Mouse (Mus musculus): ENCODE data around the gene Rgs12. TPM values are rescaled to one million over a fixed set of nuclear protein-coding genes. Genes with fewer than 3 reads are reported as not detected.
A peak's percentile ranks its signal among the peaks of the same experiment; 100 is the strongest.

The Rgs12 gene
- total and polyA plus RNA-seq, 3 experiments: 13.1 to 26.2 (median 16.5) TPM

DNA sequence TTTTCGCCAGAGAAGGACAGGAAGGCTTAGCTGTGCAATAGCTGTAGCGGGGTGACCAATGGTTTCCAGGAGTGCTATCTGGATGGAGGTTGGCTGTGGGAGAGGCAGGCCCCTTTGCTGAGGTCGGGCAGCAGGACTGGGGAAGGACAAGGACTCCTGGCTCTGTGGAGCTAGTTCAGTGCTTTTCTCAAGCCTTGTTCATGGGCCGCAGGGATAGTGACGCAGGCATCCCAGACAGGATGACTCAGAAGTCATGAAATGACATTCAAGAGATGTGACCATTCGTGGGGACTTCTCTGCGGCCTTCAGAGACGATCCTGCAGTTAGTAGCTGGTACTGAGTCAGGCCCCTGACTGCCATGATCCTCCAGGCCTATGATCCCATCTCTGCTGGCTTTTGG, 121.1 kb downstream of the Rgs12 start:
- H3K79me2 ChIP-seq (replicated peaks; ENCODE audit: control insufficient read depth, insufficient read depth, low read length): no peaks in the 10 kb centered on the region
- no peak overlapping the region for H3K4me3 ChIP-seq
- peak overlapping the region; percentile 17 for H3K27ac ChIP-seq
- no peaks in the 10 kb centered on the region for H3K36me3 ChIP-seq (ENCODE audit: control insufficient read depth, insufficient read depth, low read length)
- TF ChIP-seq CTCF (IDR thresholded peaks at IDR 0.05) (no peak), POLR2A (IDR thresholded peaks at IDR 0.05; ENCODE audit: insufficient read depth, low read depth, low read length) (no peak), EP300 (IDR thresholded peaks at IDR 0.05; ENCODE audit: insufficient read depth, low read depth, low read length) (no peak)
- H3K27me3 ChIP-seq (ENCODE audit: control insufficient read depth, insufficient read depth, low read length): no peaks in the 10 kb centered on the region
- intact Hi-C loops (cut with DNase I): no loop called here
- WGBS: 68% methylated on average over 8 of the region's 8 CpGs
- DNase-seq: peak in 1 of 2 experiments; percentile 18
- H3K9ac ChIP-seq (ENCODE audit: low read depth, low read length): no peak overlapping the region
- peaks cover 13% of the 10 kb centered on the region; the same call in 1 of the 2 replicates for H3K4me1 ChIP-seq (ENCODE audit: control insufficient read depth, insufficient read depth, low read length)

DNA sequence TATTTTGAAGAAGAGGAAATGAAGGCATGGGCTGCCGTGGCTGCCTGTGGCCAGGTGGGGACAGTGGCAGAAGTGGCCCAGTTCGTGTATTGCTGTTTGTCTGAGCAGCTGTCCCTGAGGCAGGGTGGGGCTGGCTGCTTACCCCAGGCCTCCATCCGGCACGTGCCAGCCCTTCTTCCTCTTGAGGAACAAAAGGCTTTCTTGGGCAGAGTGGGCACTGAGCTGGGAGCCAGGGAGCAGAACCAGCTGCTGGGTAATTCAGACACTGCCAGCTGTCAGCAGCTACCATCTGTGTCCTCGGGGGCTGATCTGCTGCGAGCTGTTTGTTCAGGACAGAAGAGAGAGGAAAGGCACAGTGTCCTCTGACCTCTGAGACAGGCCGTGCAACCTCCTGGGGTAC, 121.7 kb downstream of the Rgs12 start:
- Histone ChIP-seq H3K27ac (no peak overlapping the region), H3K36me3 (ENCODE audit: control insufficient read depth, insufficient read depth, low read length) (no peaks in the 10 kb centered on the region), H3K9ac (ENCODE audit: low read depth, low read length) (no peak overlapping the region), H3K4me1 (ENCODE audit: control insufficient read depth, insufficient read depth, low read length) (peaks cover 13% of the 10 kb centered on the region; the same call in 1 of the 2 replicates), H3K4me3 (no peak overlapping the region), H3K79me2 (replicated peaks; ENCODE audit: control insufficient read depth, insufficient read depth, low read length) (no peaks in the 10 kb centered on the region), H3K27me3 (ENCODE audit: control insufficient read depth, insufficient read depth, low read length) (no peaks in the 10 kb centered on the region)
- no peak for DNase-seq
- WGBS: 52% methylated on average over 7 of the region's 7 CpGs
- intact Hi-C loops (cut with DNase I): no loop called here
- no peak for TF ChIP-seq CTCF (IDR thresholded peaks at IDR 0.05)
- TF ChIP-seq EP300 (IDR thresholded peaks at IDR 0.05; ENCODE audit: insufficient read depth, low read depth, low read length): no peak
- no peak for TF ChIP-seq POLR2A (IDR thresholded peaks at IDR 0.05; ENCODE audit: insufficient read depth, low read depth, low read length)

DNA sequence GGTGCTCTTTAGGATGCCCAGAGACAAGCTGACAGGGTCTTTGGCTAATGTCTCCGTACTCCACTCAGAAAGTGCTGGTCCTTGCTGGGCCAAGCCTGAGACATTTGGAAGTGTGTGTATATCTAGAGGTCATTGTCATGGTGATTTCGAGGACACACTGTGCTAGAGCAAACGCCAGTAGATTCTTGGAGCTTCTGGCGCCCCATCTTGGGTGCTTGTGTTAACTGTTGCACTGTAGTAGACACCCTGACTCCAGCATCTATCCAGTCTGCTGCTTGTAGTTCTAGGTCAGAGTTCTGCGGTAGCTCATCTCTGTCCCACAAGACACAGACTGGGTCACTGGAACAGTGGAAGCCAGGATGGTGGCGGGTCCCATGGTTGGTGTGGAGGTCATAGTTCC, 122.6 kb downstream of the Rgs12 start:
- Histone ChIP-seq H3K27ac (peak overlapping the region; percentile 31), H3K4me3 (no peak overlapping the region), H3K4me1 (ENCODE audit: control insufficient read depth, insufficient read depth, low read length) (peaks cover 13% of the 10 kb centered on the region; the same call in 1 of the 2 replicates), H3K9ac (ENCODE audit: low read depth, low read length) (no peak overlapping the region), H3K79me2 (replicated peaks; ENCODE audit: control insufficient read depth, insufficient read depth, low read length) (no peaks in the 10 kb centered on the region), H3K27me3 (ENCODE audit: control insufficient read depth, insufficient read depth, low read length) (no peaks in the 10 kb centered on the region), H3K36me3 (ENCODE audit: control insufficient read depth, insufficient read depth, low read length) (no peaks in the 10 kb centered on the region)
- peak in 1 of 2 experiments; percentile 21 for DNase-seq
- TF ChIP-seq EP300 (IDR thresholded peaks at IDR 0.05; ENCODE audit: insufficient read depth, low read depth, low read length) (no peak), POLR2A (IDR thresholded peaks at IDR 0.05; ENCODE audit: insufficient read depth, low read depth, low read length) (no peak), CTCF (IDR thresholded peaks at IDR 0.05) (no peak)
- WGBS: 82% methylated on average over 6 of the region's 6 CpGs
- intact Hi-C loops (cut with DNase I): no loop called here

DNA sequence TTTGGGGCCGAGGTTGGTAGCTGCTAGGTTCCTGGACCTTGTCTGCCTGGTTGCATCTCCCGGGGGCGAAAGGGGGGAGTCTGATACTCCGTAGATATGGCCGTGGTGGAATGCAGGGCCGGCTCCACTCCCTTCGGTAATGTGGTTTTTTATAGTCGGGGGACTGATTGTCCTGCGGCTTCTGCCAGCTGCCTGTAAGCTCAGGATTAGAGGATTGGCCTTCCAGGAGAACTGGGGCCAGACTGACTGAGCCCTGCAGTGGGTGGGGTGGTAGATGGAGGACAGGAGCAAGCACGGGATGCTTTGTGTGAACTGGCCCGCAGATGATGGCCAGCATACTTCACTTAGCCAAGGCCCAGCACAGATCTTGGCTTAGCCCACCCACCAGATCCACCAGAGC, 124.0 kb downstream of the Rgs12 start:
- Histone ChIP-seq H3K79me2 (replicated peaks; ENCODE audit: control insufficient read depth, insufficient read depth, low read length) (no peaks in the 10 kb centered on the region), H3K4me1 (ENCODE audit: control insufficient read depth, insufficient read depth, low read length) (peaks cover 13% of the 10 kb centered on the region; the same call in 1 of the 2 replicates), H3K4me3 (no peak overlapping the region), H3K9ac (ENCODE audit: low read depth, low read length) (no peak overlapping the region), H3K27ac (peak overlapping the region; percentile 75), H3K27me3 (ENCODE audit: control insufficient read depth, insufficient read depth, low read length) (no peaks in the 10 kb centered on the region), H3K36me3 (ENCODE audit: control insufficient read depth, insufficient read depth, low read length) (no peaks in the 10 kb centered on the region)
- TF ChIP-seq CTCF (IDR thresholded peaks at IDR 0.05) (no peak), POLR2A (IDR thresholded peaks at IDR 0.05; ENCODE audit: insufficient read depth, low read depth, low read length) (no peak), EP300 (IDR thresholded peaks at IDR 0.05; ENCODE audit: insufficient read depth, low read depth, low read length) (peak; percentile 55; the same call in 1 of the 2 replicates)
- 40% methylated on average over 11 of the region's 11 CpGs for WGBS
- DNase-seq: peak in 1 of 2 experiments; percentile 47
- intact Hi-C loops (cut with DNase I): no loop called here

DNA sequence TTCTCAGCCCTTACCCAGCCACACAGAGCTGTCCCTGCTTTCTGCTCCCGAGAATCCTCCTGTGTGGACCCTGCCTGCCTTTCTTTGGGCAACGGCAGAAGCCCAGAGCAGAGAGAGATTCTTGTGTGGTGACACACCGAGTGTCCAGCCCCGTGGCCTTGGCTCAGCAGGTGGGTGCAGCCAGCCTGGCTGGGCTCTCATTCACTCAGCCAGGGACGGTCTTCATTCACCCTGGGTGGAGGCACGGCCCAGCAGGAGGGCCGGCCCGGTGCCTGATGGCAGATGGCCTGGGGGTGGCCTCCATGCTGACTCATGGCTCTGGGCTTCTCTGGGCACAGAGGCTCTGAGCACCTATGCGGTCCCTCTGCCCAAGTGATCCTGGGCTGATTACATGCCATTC, 124.7 kb downstream of the Rgs12 start:
- Histone ChIP-seq H3K27me3 (ENCODE audit: control insufficient read depth, insufficient read depth, low read length) (no peaks in the 10 kb centered on the region), H3K9ac (ENCODE audit: low read depth, low read length) (0 out of 2 replicates have a peak overlapping the region, but pooled peaks have one; percentile 12), H3K36me3 (ENCODE audit: control insufficient read depth, insufficient read depth, low read length) (no peaks in the 10 kb centered on the region), H3K79me2 (replicated peaks; ENCODE audit: control insufficient read depth, insufficient read depth, low read length) (no peaks in the 10 kb centered on the region), H3K4me1 (ENCODE audit: control insufficient read depth, insufficient read depth, low read length) (peaks cover 13% of the 10 kb centered on the region; the same call in 1 of the 2 replicates), H3K27ac (peak overlapping the region; percentile 75), H3K4me3 (no peak overlapping the region)
- WGBS: 47% methylated on average over 9 of the region's 9 CpGs
- TF ChIP-seq POLR2A (IDR thresholded peaks at IDR 0.05; ENCODE audit: insufficient read depth, low read depth, low read length): no peak
- no peak for TF ChIP-seq CTCF (IDR thresholded peaks at IDR 0.05)
- TF ChIP-seq EP300 (IDR thresholded peaks at IDR 0.05; ENCODE audit: insufficient read depth, low read depth, low read length): no peak
- DNase-seq: peak; percentile 52 to 76
- intact Hi-C loops (cut with DNase I): no loop called here

DNA sequence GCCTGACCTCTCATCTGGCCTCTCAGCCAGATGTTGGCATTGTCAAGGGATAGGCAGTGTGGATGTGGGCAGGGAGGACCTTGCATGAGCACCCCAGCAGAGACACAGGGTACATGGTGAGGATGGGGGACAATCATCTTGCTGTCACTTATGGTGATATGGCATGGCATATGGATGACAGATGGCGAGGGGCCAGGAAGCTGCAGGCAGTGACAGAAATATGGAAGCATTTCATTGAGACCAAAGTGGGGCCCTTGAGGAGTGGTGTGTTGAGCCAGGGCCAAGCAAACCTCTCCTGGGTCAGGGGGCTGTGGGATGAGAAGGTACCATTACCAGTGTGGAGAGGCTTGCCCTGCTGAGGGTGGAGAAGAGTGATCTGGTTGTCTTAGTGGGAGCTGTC, 127.1 kb downstream of the Rgs12 start:
- Histone ChIP-seq H3K79me2 (replicated peaks; ENCODE audit: control insufficient read depth, insufficient read depth, low read length) (no peaks in the 10 kb centered on the region), H3K4me1 (ENCODE audit: control insufficient read depth, insufficient read depth, low read length) (peaks cover 12% of the 10 kb centered on the region; the same call in 1 of the 2 replicates), H3K27me3 (ENCODE audit: control insufficient read depth, insufficient read depth, low read length) (no peaks in the 10 kb centered on the region), H3K4me3 (no peak overlapping the region), H3K9ac (ENCODE audit: low read depth, low read length) (no peak overlapping the region), H3K36me3 (ENCODE audit: control insufficient read depth, insufficient read depth, low read length) (no peaks in the 10 kb centered on the region), H3K27ac (no peak overlapping the region)
- TF ChIP-seq POLR2A (IDR thresholded peaks at IDR 0.05; ENCODE audit: insufficient read depth, low read depth, low read length) (no peak), CTCF (IDR thresholded peaks at IDR 0.05) (no peak), EP300 (IDR thresholded peaks at IDR 0.05; ENCODE audit: insufficient read depth, low read depth, low read length) (no peak)
- 88% methylated on average over 1 of the region's 1 CpGs for WGBS
- no peak for DNase-seq
- intact Hi-C loops (cut with DNase I): no loop called here

All from heart, adult 2 months (tissue).